Mouse (Mus musculus) kidney, embryonic 15.5 days (tissue): ENCODE measurements around the gene Zkscan4. TPM values are rescaled to one million over a fixed set of nuclear protein-coding genes. Genes with fewer than 3 reads are reported as not detected.
"Not testable (repeated sequence)": the region's sequence is repeated elsewhere in the genome, so short reads cannot be mapped to it uniquely, and the experiment has no call there.

Source experiments
- ATAC-seq: fragments of 200-750 bp; cut with Nextera tagmentation; replicated peaks from 2 replicates; pipeline ENCODE4 v1.8.0; 2017; ENCODE audit warnings: moderate TSS enrichment; ENCODE audit not compliant: low FRiP score
- H3K27ac ChIP-seq: fragments of 300-500 bp; sonication (generic); 2 replicates; pipeline ENCODE4 v1.5.1; 2015; ENCODE audit warnings: mild to moderate bottlenecking, inconsistent platforms
- H3K27me3 ChIP-seq: fragments of 300-500 bp; sonication (generic); 2 replicates; pipeline ENCODE4 v1.6.1; 2015; ENCODE audit warnings: inconsistent platforms
- H3K36me3 ChIP-seq: fragments of 300-500 bp; sonication (generic); 2 replicates; pipeline ENCODE4 v1.6.1; 2015; ENCODE audit warnings: inconsistent platforms
- H3K4me1 ChIP-seq: fragments of 300-500 bp; sonication (generic); 2 replicates; pipeline ENCODE4 v1.6.1; 2015; ENCODE audit warnings: inconsistent platforms
- H3K4me2 ChIP-seq: fragments of 300-500 bp; sonication (generic); 2 replicates; pipeline ENCODE4 v1.6.1; 2015; ENCODE audit warnings: moderate library complexity, mild to moderate bottlenecking, inconsistent platforms
- H3K4me3 ChIP-seq: fragments of 300-500 bp; sonication (generic); replicated peaks from 2 replicates; pipeline ENCODE4 v1.5.1; 2015; ENCODE audit warnings: mild to moderate bottlenecking, inconsistent platforms
- H3K9ac ChIP-seq: fragments of 300-500 bp; sonication (generic); 2 replicates; pipeline ENCODE4 v1.6.1; 2015; ENCODE audit warnings: mild to moderate bottlenecking, inconsistent platforms
- H3K9me3 ChIP-seq: fragments of 300-500 bp; sonication (generic); replicated peaks from 2 replicates; pipeline ENCODE4 v1.6.1; 2016; ENCODE audit warnings: inconsistent platforms
- WGBS: fragments of 180-500 bp; shearing (Covaris S2); methylation state at CpG from one replicate; pipeline ENCODE4 v1.1.7; 2015; ENCODE audit warnings: mixed read lengths; 5-methylcytosine and 5-hydroxymethylcytosine counted together
- polyA plus RNA-seq: library from polyadenylated mRNA; unstranded; fragments of >200 nt; fragmentation: Nextera tagmentation; extraction: Ambion mirVana; gene quantifications from 2 replicates; pipeline ENCODE4 v1.2.1, GENCODE M21; 2015

Gene Zkscan4
- polyA plus RNA-seq = 3.5 and 4.0 TPM in 2 replicates

DNA sequence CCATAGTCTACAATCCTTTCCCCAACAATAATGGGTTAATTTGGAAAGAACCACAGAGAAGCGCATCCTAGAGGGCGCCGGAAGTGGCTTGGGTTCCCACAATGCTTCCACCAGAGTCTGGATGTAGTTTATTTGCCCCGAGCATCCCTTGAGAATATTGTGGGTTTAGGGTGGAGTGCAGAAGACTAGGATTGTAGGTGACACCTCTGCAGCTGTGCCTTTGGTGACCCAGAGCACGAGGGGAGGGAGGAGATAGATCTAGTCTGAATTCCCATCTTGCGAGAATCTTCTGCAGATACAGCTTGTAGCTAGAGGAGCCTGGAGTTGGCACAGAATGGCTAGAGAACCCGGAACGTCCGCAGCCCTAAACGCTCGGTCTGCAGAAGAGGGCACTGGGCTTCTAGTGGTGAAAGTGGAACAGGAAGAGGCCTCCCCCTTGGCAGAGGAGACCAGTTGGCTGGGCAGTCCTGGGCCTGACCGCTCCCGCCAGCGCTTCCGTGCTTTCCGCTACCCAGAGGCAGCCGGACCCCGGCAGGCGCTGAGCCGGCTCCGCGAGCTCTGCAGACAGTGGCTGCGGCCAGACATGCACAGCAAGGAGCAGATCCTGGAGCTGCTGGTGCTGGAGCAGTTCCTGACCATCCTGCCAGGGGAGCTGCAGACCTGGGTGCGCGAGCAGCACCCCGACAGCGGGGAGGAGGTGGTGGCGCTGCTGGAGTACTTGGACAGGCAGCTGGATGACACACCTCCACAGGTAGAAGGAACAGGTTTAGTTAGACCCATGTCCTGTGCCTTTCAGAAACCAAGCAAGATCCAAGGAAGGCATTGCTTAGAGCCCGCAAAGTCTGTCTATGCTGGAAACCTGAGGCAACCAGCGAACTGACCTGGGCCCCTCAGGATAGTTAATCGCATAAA is at the start of gene Zkscan4, which contains the start of gene Gm10065:
Gene Zkscan4 (plus strand): TSS at position 149 of the 912 bp plus-strand sequence.
Gene Gm10065 (minus strand): TSS at position 683 of the 912 bp plus-strand sequence.
- peak; percentile 93 for ATAC-seq
- peak within 1 kb of the TSS; percentile 86 for H3K27ac ChIP-seq
- not testable (repeated sequence) for H3K9me3 ChIP-seq, H3K27me3 ChIP-seq, H3K4me1 ChIP-seq, H3K36me3 ChIP-seq
- 2% methylated on average over 31 of the region's 31 CpGs for WGBS
- H3K9ac ChIP-seq = peak within 1 kb of the TSS; percentile 52
- H3K4me3 ChIP-seq = peak within 1 kb of the TSS; percentile 63
- peak within 1 kb of the TSS; percentile 71 for H3K4me2 ChIP-seq

GRCm38 (mm10) chr13:21435476-21435875 is 43.2 kb upstream of the Zkscan4 start:
- H3K27ac ChIP-seq = no peak overlapping the region
- H3K4me1 ChIP-seq = peaks cover 8% of the 10 kb centered on the region; the same call in 1 of the 2 replicates
- no peak overlapping the region for H3K4me3 ChIP-seq
- H3K9me3 ChIP-seq = no peaks in the 10 kb centered on the region
- no peak overlapping the region for H3K4me2 ChIP-seq
- 85% methylated on average over 4 of the region's 4 CpGs for WGBS
- no peaks in the 10 kb centered on the region for H3K27me3 ChIP-seq
- no peaks in the 10 kb centered on the region for H3K36me3 ChIP-seq
- no peak for ATAC-seq
- no peak overlapping the region for H3K9ac ChIP-seq

- Histone ChIP-seq H3K9me3 (no peaks in the 10 kb centered on the region), H3K27me3 (no peaks in the 10 kb centered on the region), H3K27ac (peak within 1 kb of the TSS; percentile 88), H3K9ac (peak within 1 kb of the TSS; percentile 64), H3K4me1 (peaks cover 11% of the 10 kb centered on the region; the same call in 1 of the 2 replicates), H3K4me3 (peak within 1 kb of the TSS; percentile 57), H3K4me2 (peak within 1 kb of the TSS; percentile 83), H3K36me3 (peaks cover 32% of the 10 kb centered on the region)
- under 1% methylated on average over 32 of the region's 32 CpGs for WGBS
- peak; percentile 92 for ATAC-seq
Observed at GRCm38 (mm10) chr13:21440503-21441206, 38.1 kb upstream of the Zkscan4 start, which contains the start of gene Pgbd1. Pgbd1 (minus strand) TSS chr13:21441058.

DNA sequence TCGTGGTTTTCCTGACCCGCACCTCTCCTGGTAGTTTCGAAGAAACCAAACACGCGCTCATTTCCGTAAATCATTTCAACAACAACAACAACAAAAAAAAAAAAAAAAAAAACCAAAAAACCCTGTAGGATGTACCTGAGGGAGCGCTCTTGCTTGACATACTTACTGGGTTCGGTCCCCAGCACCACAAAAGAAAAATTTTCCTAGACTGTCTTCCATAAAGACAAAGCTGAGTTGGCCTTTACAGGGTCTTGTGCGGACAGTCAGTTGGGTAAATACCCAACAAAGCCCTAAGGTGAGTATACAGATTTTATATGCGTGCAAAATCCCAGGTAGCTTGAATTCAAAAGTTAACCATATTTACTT is 37.5 kb upstream of the Zkscan4 start:
- ATAC-seq = no peak
- Histone ChIP-seq H3K4me1 (peaks cover 11% of the 10 kb centered on the region; the same call in 1 of the 2 replicates), H3K4me2 (peak overlapping the region; percentile 83), H3K4me3 (peak overlapping the region; percentile 57), H3K36me3 (peaks cover 37% of the 10 kb centered on the region), H3K9ac (peak overlapping the region; percentile 64; the same call in 1 of the 2 replicates), H3K9me3 (no peaks in the 10 kb centered on the region), H3K27ac (peak overlapping the region; percentile 88), H3K27me3 (no peaks in the 10 kb centered on the region)
- 16% methylated on average over 10 of the region's 10 CpGs for WGBS

GRCm38 (mm10) chr13:21446796-21447195 is 31.9 kb upstream of the Zkscan4 start:
- ATAC-seq = no peak
- H3K27me3 ChIP-seq = no peaks in the 10 kb centered on the region
- peaks cover 79% of the 10 kb centered on the region for H3K36me3 ChIP-seq
- H3K4me2 ChIP-seq = no peak overlapping the region
- H3K9me3 ChIP-seq = no peaks in the 10 kb centered on the region
- 90% methylated on average over 9 of the region's 9 CpGs for WGBS
- H3K4me1 ChIP-seq = 0 out of 2 replicates have a peak, but pooled peaks cover 2% of the 10 kb centered on the region
- no peak overlapping the region for H3K4me3 ChIP-seq
- no peak overlapping the region for H3K9ac ChIP-seq
- no peak overlapping the region for H3K27ac ChIP-seq

DNA sequence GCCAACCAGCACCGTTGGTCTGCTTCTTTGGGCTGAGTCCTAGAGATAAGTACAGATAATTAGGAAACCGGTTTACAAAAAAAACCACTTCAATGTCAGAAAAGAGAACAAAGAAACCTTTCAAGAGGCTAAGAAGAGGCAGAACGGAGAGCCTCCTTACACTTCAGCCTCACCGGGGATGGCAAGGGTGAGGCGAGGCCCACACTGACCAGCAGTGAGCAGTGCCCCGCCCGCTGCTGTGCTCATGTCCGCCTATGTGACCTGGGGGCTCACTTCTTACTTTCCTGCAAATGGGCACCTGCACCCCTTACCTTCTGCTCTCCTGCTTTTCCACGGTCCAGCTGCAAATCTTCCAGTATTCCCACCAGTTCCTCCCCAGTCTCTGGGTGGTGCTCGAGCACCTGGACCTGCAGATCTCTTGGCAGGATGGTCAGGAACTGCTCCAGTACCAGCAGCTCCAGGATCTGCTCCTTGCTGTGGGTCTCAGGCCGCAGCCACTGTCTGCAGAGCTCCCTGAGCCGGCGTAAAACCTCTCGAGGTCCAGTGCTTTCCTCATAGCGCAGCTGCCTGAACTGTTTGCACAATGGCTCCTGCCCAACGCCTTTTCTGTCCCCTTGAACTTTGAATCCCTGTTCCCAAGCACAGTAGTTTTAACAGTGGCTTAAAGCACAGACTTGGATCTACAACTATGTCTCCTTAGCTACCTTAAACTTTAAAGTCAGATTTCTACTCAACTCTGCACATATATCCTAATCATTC is 30.7 kb upstream of the Zkscan4 start:
- H3K36me3 ChIP-seq = peaks cover 73% of the 10 kb centered on the region
- no peak overlapping the region for H3K4me3 ChIP-seq
- H3K4me2 ChIP-seq = no peak overlapping the region
- H3K9ac ChIP-seq = no peak overlapping the region
- 87% methylated on average over 16 of the region's 16 CpGs for WGBS
- peaks cover 12% of the 10 kb centered on the region for H3K4me1 ChIP-seq
- no peak for ATAC-seq
- H3K27ac ChIP-seq = no peak overlapping the region
- H3K9me3 ChIP-seq = no peaks in the 10 kb centered on the region
- no peaks in the 10 kb centered on the region for H3K27me3 ChIP-seq

DNA sequence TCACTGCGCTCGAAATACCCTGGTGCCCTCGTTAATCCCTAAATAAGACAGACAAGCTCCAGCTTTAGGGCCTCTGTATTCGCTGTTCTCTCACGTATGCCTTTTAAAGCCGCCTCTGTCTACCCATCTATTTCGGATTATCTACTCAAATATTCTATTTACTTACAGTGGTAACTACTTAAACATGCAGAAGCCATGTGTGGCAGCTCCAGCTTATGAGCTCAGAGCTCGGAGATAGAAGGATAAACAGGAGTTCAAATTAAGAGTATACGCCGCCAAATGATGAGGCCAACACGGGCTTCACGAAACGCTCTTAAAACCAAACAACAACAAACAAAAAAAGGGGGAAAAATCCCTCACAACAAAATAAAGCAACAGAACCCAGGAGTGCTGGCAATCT is 25.7 kb upstream of the Zkscan4 start:
- Histone ChIP-seq H3K27ac (peak overlapping the region; percentile 87), H3K36me3 (peaks cover 24% of the 10 kb centered on the region), H3K4me1 (peaks cover 19% of the 10 kb centered on the region), H3K4me2 (peak overlapping the region; percentile 65), H3K4me3 (peak overlapping the region; percentile 84), H3K9ac (peak overlapping the region; percentile 79), H3K27me3 (peaks cover 4% of the 10 kb centered on the region; the same call in 1 of the 2 replicates), H3K9me3 (no peaks in the 10 kb centered on the region)
- ATAC-seq = no peak
- WGBS = 2% methylated on average over 13 of the region's 13 CpGs

- peak; percentile 94 for ATAC-seq
- Histone ChIP-seq H3K27me3 (peaks cover 4% of the 10 kb centered on the region; the same call in 1 of the 2 replicates), H3K9ac (peak within 1 kb of the TSS; percentile 79), H3K4me1 (peaks cover 19% of the 10 kb centered on the region), H3K4me2 (peak within 1 kb of the TSS; percentile 65), H3K9me3 (no peaks in the 10 kb centered on the region), H3K36me3 (peaks cover 20% of the 10 kb centered on the region), H3K27ac (peak within 1 kb of the TSS; percentile 87), H3K4me3 (peak within 1 kb of the TSS; percentile 84)
- under 1% methylated on average over 23 of the region's 23 CpGs for WGBS
Observed at GRCm38 (mm10) chr13:21453449-21453848, 25.3 kb upstream of the Zkscan4 start, which contains the start of gene Zscan26. Zscan26 (minus strand) TSS chr13:21453730.

DNA sequence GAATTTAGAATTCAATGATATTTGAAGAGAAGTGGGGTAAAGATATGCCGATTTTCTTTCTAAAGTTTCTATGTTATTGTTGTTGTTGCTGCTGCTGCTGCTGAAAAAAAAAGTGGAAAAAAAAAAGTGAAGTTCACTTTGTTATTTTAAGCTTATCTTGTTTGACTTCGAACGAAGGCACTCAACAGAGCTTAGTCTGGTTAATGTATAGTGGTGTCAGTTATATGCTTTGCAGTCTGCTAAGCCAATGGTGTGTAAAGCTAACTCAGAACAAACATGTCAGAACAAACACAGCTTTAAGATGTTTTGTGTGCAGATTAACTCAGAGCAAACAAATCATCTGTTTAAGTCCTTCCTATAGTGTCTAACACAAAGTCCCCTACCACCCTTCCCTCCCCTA is 24.6 kb upstream of the Zkscan4 start:
- ATAC-seq = no peak
- peak overlapping the region; percentile 87; the same call in 1 of the 2 replicates for H3K27ac ChIP-seq
- peaks cover 19% of the 10 kb centered on the region for H3K4me1 ChIP-seq
- H3K4me3 ChIP-seq = peak overlapping the region; percentile 84; the same call in 1 of the 2 replicates
- H3K4me2 ChIP-seq = peak overlapping the region; percentile 65
- no peak overlapping the region for H3K9ac ChIP-seq
- H3K27me3 ChIP-seq = peaks cover 4% of the 10 kb centered on the region; the same call in 1 of the 2 replicates
- 69% methylated on average over 3 of the region's 3 CpGs for WGBS
- H3K36me3 ChIP-seq = peaks cover 13% of the 10 kb centered on the region; the same call in 1 of the 2 replicates
- no peaks in the 10 kb centered on the region for H3K9me3 ChIP-seq

DNA sequence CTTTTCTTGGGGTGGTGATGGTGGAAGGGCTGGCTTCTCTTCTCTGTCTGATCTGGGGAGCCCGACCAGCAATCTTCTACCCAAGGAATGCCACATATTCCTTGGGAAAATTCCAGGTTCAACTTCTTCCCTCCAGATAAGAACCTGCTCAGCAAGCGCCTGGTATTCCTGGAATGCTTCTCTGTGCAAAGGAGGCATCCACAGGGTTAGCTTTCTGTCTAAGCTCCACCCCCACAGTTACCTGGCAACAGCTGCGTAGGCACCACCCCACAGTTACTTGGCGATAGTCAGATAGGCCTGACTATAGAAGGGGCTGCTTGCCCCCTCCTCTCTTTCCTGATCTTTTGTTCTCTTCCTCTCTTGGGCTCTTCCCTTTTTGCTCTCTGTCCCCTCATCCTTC is 22.4 kb upstream of the Zkscan4 start:
- no peak overlapping the region for H3K4me2 ChIP-seq
- H3K9me3 ChIP-seq = no peaks in the 10 kb centered on the region
- H3K4me3 ChIP-seq = no peak overlapping the region
- peaks cover 3% of the 10 kb centered on the region; the same call in 1 of the 2 replicates for H3K36me3 ChIP-seq
- no peak overlapping the region for H3K9ac ChIP-seq
- peaks cover 17% of the 10 kb centered on the region for H3K4me1 ChIP-seq
- peaks cover 11% of the 10 kb centered on the region; the same call in 1 of the 2 replicates for H3K27me3 ChIP-seq
- no peak overlapping the region for H3K27ac ChIP-seq
- WGBS = 12% methylated on average over 4 of the region's 4 CpGs
- peak; percentile 77 for ATAC-seq

DNA sequence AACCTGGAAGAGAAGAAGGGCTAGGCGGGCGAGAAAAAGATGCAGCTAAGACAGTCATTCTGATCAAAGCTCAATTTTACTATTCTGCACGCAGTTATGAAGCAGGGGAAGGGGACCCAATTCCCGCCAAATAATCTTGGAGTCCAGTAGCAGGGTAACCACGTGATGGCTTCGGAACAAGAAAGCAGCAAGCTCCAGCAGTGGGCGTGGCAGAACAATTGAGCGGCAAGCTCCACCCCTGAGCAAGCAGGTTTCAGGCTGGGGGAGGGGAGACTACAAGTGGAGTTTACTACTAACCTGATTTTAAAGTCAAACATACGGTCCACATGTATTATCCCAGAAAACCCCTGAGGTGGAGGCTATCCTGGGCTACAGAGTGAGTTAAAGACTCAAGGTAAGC is 16.2 kb upstream of the Zkscan4 start:
- peaks cover 15% of the 10 kb centered on the region; the same call in 1 of the 2 replicates for H3K27me3 ChIP-seq
- not testable (repeated sequence) for H3K4me1 ChIP-seq, H3K4me3 ChIP-seq, H3K36me3 ChIP-seq, H3K4me2 ChIP-seq, H3K9ac ChIP-seq, H3K9me3 ChIP-seq, ATAC-seq, H3K27ac ChIP-seq
- WGBS = 52% methylated on average over 9 of the region's 9 CpGs
